Mouse (Mus musculus) small intestine, adult 2 months (tissue): Measurements from ENCODE around the gene Dnaja2. TPM values are rescaled to one million over a fixed set of nuclear protein-coding genes. Genes with fewer than 3 reads are reported as not detected.

Experiments used
- H3K27ac ChIP-seq: fragments of 200-500 bp; 2 replicates; pipeline ENCODE4 v1.5.1; 2012; ENCODE audit warnings: low read depth, low read length, control low read depth, inconsistent platforms; ENCODE audit not compliant: insufficient read depth
- H3K27me3 ChIP-seq: fragments of 200-500 bp; 2 replicates; pipeline ENCODE4 v1.6.1; 2012; ENCODE audit warnings: mild to moderate bottlenecking, moderate library complexity, low read length, inconsistent platforms; ENCODE audit not compliant: control insufficient read depth, insufficient read depth
- H3K36me3 ChIP-seq: fragments of 200-500 bp; 2 replicates; pipeline ENCODE4 v1.6.1; 2012; ENCODE audit warnings: mild to moderate bottlenecking, low read length, control low read depth, inconsistent platforms; ENCODE audit not compliant: control insufficient read depth, insufficient read depth
- H3K4me1 ChIP-seq: fragments of 200-500 bp; 2 replicates; pipeline ENCODE4 v1.6.1; 2012; ENCODE audit warnings: low read length, inconsistent platforms, mixed read lengths; ENCODE audit not compliant: control insufficient read depth, insufficient read depth, insufficient read length
- H3K4me3 ChIP-seq: fragments of 200-500 bp; 2 replicates; pipeline ENCODE4 v1.5.1; 2012; ENCODE audit warnings: low read depth, mild to moderate bottlenecking, control low read depth, inconsistent platforms, low read length, moderate library complexity
- CTCF ChIP-seq: fragments of 200-500 bp; IDR thresholded peaks from 2 replicates; pipeline ENCODE4 v1.5.1; 2012; ENCODE audit warnings: low read depth, mild to moderate bottlenecking, control low read depth, inconsistent platforms, low read length, moderate library complexity, mixed read lengths; ENCODE audit not compliant: insufficient replicate concordance, insufficient read length; ENCODE audit errors: extremely low read depth
- POLR2A ChIP-seq: fragments of 200-500 bp; IDR thresholded peaks from 2 replicates; pipeline ENCODE4 v1.6.1; 2012; ENCODE audit warnings: low read depth, mild to moderate bottlenecking, control low read depth, inconsistent platforms, low read length, moderate library complexity
- WGBS: fragments of 180-500 bp; shearing (Covaris S2); methylation state at CpG from one replicate; pipeline ENCODE4 v1.1.7; 2018; 5-methylcytosine and 5-hydroxymethylcytosine counted together
- polyA plus RNA-seq: library from polyadenylated mRNA; depleted of rRNA; stranded (reverse); fragments of >200 nt; gene quantifications from 2 replicates; pipeline ENCODE4 v1.2.3, GENCODE M21; 2012; rRNA removed

The Dnaja2 gene
- polyA plus RNA-seq, 1 experiment = 10.3 TPM

DNA sequence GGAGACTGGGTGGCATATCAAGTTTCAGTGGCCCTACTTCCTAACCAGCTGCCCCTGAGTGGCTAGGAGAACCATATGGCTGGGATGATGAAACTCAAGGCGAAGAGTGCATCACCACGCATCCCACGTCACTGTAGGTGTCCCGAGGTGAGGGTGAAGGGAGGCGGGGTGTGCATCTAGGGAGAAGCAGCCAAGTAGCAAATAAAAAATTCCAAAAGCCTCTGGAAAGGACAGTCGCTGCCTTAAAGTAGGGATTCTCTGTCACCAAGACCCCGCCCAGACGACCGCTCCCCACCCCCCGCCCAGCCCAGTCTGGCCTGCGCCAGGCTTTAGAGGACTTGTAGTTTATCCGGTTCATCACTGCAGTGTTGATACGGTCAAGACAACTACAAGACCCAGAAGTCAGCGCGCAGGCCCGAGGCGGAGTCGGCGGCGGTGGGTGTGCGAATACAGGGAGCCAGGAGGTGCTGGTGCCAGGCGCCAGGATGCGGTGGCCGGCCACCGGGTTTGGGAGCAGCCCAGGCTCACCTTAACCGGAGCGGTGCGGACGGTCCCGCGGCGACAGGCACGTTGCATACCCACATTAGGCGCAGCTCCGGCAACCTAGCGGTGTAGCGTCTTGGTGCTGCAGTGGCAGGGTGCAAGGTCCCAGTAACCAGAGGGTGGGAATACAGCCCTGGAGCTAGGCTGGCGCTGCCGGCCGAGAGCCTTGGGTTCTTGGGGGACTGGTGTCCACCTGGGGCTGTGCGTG lies 62.8 kb downstream of the Dnaja2 start, which contains the start of gene Gpt2:
Gene Gpt2 (plus strand): TSS at position 452 of the 751 bp plus-strand sequence.
- Histone ChIP-seq H3K36me3 (no peaks in the 10 kb centered on the region), H3K27me3 (no peaks in the 10 kb centered on the region), H3K27ac (no peak within 1 kb of the TSS), H3K4me3 (peak within 1 kb of the TSS; percentile 71), H3K4me1 (peaks cover 10% of the 10 kb centered on the region)
- WGBS = under 1% methylated on average over 41 of the region's 41 CpGs
- TF ChIP-seq CTCF (no peak), POLR2A (no peak)

GRCm38 (mm10) chr8:85489546-85489945 lies 65.6 kb downstream of the Dnaja2 start:
- no peaks in the 10 kb centered on the region; the same call in 1 of the 2 replicates for H3K4me1 ChIP-seq
- TF ChIP-seq POLR2A (no peak), CTCF (no peak)
- no peaks in the 10 kb centered on the region for H3K36me3 ChIP-seq
- no peaks in the 10 kb centered on the region for H3K27me3 ChIP-seq
- H3K4me3 ChIP-seq = no peak overlapping the region
- no peak overlapping the region for H3K27ac ChIP-seq
- 99% methylated on average over 8 of the region's 8 CpGs for WGBS

GRCm38 (mm10) chr8:85488631-85489030 lies 66.5 kb downstream of the Dnaja2 start:
- no peaks in the 10 kb centered on the region; the same call in 1 of the 2 replicates for H3K4me1 ChIP-seq
- no peak overlapping the region for H3K4me3 ChIP-seq
- no peaks in the 10 kb centered on the region for H3K27me3 ChIP-seq
- H3K27ac ChIP-seq = no peak overlapping the region
- TF ChIP-seq CTCF (no peak), POLR2A (no peak)
- H3K36me3 ChIP-seq = no peaks in the 10 kb centered on the region

DNA sequence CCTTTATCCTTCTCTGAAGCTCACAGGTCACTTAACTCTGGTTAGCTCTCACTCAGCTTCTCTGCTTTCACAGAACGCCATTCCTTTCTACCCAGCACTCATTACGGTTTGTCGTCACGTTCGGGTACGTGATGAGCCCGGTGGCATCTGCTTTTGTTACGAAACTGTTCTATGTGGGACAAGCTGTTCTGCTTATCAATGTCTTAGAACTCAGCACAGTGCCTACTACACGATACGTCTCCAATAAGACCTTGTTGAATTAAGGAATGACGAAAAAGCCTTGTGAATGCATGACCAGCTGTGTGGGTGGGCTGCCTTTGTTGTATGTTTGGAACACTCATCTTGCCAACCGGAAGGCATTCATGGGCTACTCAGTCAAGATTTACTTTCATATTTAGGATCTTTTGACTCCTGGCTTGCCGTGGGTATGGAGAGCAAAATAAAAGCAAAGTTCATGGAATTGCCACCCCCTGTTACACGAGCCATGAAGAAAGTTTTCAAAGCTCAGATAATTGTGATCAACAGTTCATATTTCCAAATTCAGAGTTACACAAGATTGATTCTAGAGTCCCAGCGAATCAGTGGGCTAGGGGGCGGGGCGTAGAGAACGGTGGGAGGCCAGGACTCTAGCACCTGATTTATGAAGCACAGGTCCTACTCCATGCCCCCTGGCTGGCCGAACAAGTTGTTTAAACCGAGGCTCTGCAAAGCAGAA lies 67.1 kb downstream of the Dnaja2 start:
- WGBS = 73% methylated on average over 20 of the region's 20 CpGs
- no peaks in the 10 kb centered on the region for H3K36me3 ChIP-seq
- H3K4me3 ChIP-seq = no peak overlapping the region
- no peaks in the 10 kb centered on the region for H3K27me3 ChIP-seq
- H3K4me1 ChIP-seq = no peaks in the 10 kb centered on the region; the same call in 1 of the 2 replicates
- TF ChIP-seq POLR2A (no peak), CTCF (no peak)
- H3K27ac ChIP-seq = no peak overlapping the region

Other genes with a start within 250 kb of the Dnaja2 start
- 0.05 TPM in 1 of 2 replicates, not detected in the other for gene Mylk3, start 169.0 kb downstream of the Dnaja2 start, polyA plus RNA-seq
- gene 4921524J17Rik, start 122.5 kb downstream of the Dnaja2 start, polyA plus RNA-seq = 0.72 and 1.3 TPM in 2 replicates
- gene Gpt2, start 62.8 kb downstream of the Dnaja2 start, polyA plus RNA-seq = 11.3 and 15.0 TPM in 2 replicates
- 0.06 and 0.16 TPM in 2 replicates for gene Neto2, start 145.6 kb upstream of the Dnaja2 start, polyA plus RNA-seq